Mouse (Mus musculus): ENCODE measurements around the gene Sez6l. TPM values are rescaled to one million over a fixed set of nuclear protein-coding genes. Genes with fewer than 3 reads are reported as not detected.

Gene Sez6l
- total RNA-seq (2021): 4.3 and 4.6 TPM in 2 replicates
- long read RNA-seq, partial matches to known transcripts: 1 of 2 reads
- long read RNA-seq, other reads (novel, unspliced or antisense): 1 of 2 reads

- peak; percentile 57 for DNase-seq
Observed at GRCm38 (mm10) chr5:112576993-112577670, at the start of gene Sez6l. TSS of gene Sez6l (minus strand) at chr5:112577185.

GRCm38 (mm10) chr5:112625555-112626160 is 48.7 kb upstream of the Sez6l start:
- DNase-seq: no peak

GRCm38 (mm10) chr5:112622946-112623345 is 46.0 kb upstream of the Sez6l start:
- no peak for DNase-seq

GRCm38 (mm10) chr5:112620256-112620655 is 43.3 kb upstream of the Sez6l start:
- DNase-seq: no peak

GRCm38 (mm10) chr5:112619344-112619743 is 42.4 kb upstream of the Sez6l start:
- DNase-seq: no peak

GRCm38 (mm10) chr5:112617602-112618247 is 40.7 kb upstream of the Sez6l start:
- DNase-seq: no peak

- no peak for DNase-seq
Observed at GRCm38 (mm10) chr5:112615946-112616617, 39.1 kb upstream of the Sez6l start.

GRCm38 (mm10) chr5:112607867-112608516 is 31.0 kb upstream of the Sez6l start:
- no peak for DNase-seq

- no peak for DNase-seq
Observed at GRCm38 (mm10) chr5:112607119-112607518, 30.1 kb upstream of the Sez6l start.

GRCm38 (mm10) chr5:112605371-112605770 is 28.4 kb upstream of the Sez6l start:
- DNase-seq: no peak

- DNase-seq: no peak
Observed at GRCm38 (mm10) chr5:112604251-112604650, 27.3 kb upstream of the Sez6l start.

- no peak for DNase-seq
Observed at GRCm38 (mm10) chr5:112603594-112603993, 26.6 kb upstream of the Sez6l start.

- DNase-seq: peak; percentile 49
Observed at GRCm38 (mm10) chr5:112600309-112600939, 23.4 kb upstream of the Sez6l start.

GRCm38 (mm10) chr5:112599538-112600308 is 22.7 kb upstream of the Sez6l start:
- DNase-seq: no peak

GRCm38 (mm10) chr5:112597876-112598275 is 20.9 kb upstream of the Sez6l start:
- peak; percentile 59 for DNase-seq

GRCm38 (mm10) chr5:112597307-112597706 is 20.3 kb upstream of the Sez6l start:
- no peak for DNase-seq

GRCm38 (mm10) chr5:112596729-112597128 is 19.7 kb upstream of the Sez6l start:
- no peak for DNase-seq

GRCm38 (mm10) chr5:112595701-112596632 is 19.0 kb upstream of the Sez6l start:
- no peak for DNase-seq

- DNase-seq: no peak
Observed at GRCm38 (mm10) chr5:112591706-112592105, 14.7 kb upstream of the Sez6l start.

GRCm38 (mm10) chr5:112586071-112586470 is 9.1 kb upstream of the Sez6l start:
- no peak for DNase-seq

Data from adrenal gland, postnatal 25 days (tissue).